Mouse (Mus musculus) testis, adult 2 months (tissue): ENCODE measurements around the gene Spata32.
A peak's percentile ranks its signal among the peaks of the same experiment; 100 is the strongest.

ENCODE experiments used
- CTCF ChIP-seq: fragments of 200-500 bp; IDR thresholded peaks from 2 replicates; pipeline ENCODE4 v1.5.1; 2012; ENCODE audit warnings: low read depth, mild to moderate bottlenecking, inconsistent platforms, low read length, moderate library complexity; ENCODE audit not compliant: control insufficient read depth, insufficient read depth, insufficient replicate concordance
- POLR2A ChIP-seq: fragments of 200-500 bp; IDR thresholded peaks from 2 replicates; pipeline ENCODE4 v1.6.1; 2012; ENCODE audit warnings: low read depth, mild to moderate bottlenecking, inconsistent platforms, low read length, moderate library complexity; ENCODE audit not compliant: control insufficient read depth

DNA sequence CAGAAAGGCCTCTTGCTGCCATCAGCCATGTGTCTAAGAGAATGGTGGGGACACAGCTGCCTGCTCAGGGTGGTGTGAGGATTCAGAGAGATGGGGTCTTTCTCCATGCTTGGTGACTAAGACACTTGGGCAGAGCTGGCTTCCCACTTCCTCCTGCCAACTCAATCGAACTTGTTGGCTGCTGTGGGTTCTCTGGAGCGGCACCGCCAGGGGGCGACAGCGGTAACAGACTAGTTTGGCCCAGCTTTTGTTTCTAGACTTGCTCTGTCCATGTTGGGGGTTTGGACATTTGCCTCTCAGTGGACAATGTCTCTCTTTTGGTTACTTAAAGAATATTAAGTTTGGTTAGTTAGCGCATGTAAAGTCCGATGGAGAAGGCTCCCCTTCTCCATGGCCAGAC, 14.7 kb upstream of the Spata32 start:
- TF ChIP-seq CTCF: peak; percentile 60; the same call in 1 of the 2 replicates
- TF ChIP-seq POLR2A: no peak
